Mouse (Mus musculus) hematopoietic stem cell, adult 5-6 weeks (primary cell): ENCODE data around the gene Myh6. TPM values are rescaled to one million over a fixed set of nuclear protein-coding genes. Genes with fewer than 3 reads are reported as not detected.
A peak's percentile ranks its signal among the peaks of the same experiment; 100 is the strongest.
"Not testable (repeated sequence)": the region's sequence is repeated elsewhere in the genome, so short reads cannot be mapped to it uniquely, and the experiment has no call there.

Experiments used
- ATAC-seq, 2 experiments: fragments of 125-278 bp in 1 of 2; replicated peaks in 1 of 2; 2 replicates each; pipeline ENCODE4 v1.8.0; 2016 to 2017; ENCODE audit warnings: inconsistent platforms in 2 of 2, mild to moderate bottlenecking in 2 of 2, moderate number of reproducible peaks in 2 of 2, low read depth in 1 of 2, moderate TSS enrichment in 1 of 2; ENCODE audit not compliant: low FRiP score in 2 of 2, poor library complexity in 2 of 2, severe bottlenecking in 2 of 2, insufficient read depth in 1 of 2, low TSS enrichment in 1 of 2
- total RNA-seq: library from RNA; stranded (forward); fragments of 172-1452, 232-1000 nt; gene quantifications from 2 replicates; pipeline ENCODE4 v1.2.3, GENCODE M21; 2017

Gene Myh6
- not detected in 2 replicates for total RNA-seq

DNA sequence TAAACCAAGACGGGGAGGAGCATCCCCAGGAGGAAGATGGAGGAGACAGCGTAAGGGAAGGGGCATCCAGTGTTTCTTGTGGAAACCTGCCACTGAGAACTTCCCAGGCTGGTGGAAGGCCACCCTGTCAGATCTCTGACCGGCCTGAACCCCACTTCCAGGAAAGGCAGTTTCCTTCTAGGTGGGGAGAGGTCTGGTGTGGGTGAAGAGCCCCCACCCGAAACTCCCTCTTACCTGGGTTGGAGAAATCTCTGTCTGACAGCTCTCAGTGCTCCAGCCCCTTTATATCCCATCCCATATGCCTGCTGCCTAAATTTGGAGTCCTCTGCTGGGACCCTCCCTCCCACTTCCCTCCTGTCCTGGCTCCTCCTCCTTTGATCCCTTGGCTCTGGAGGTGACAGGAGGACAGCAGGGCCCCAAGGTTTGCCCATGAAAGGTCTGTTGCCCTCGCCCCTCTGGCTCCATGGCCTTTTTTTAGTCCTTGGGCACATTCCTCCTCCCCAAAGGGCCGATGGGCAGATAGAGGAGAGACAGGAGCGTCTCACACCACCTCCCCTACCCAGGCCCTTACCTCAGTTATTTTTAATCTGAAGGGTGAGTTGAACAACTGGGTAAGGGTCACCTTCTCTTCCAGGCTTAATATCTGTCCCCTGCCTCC, at the start of gene Myh6:
TSS of gene Myh6 (minus strand) at position 608 of the 658 bp plus-strand sequence.
- ATAC-seq: no peak

DNA sequence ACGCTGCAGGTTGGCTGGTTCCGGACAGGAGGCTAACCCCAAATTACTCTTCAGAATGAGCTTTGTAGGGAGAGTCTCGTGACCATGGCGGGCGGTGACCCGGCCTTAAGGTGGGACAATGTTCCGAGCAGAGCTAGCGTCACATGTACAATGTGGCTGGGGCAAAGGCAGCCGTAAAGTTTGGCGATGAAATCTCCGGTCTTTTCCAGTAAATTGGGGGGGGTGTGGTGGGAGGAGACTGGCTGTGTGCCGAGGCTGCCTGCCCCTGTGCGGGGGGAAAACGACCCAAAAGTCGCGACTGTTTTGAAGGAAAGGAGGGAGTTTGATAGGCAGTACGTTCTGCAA, 49.0 kb upstream of the Myh6 start:
- no peak; a peak in 1 of 4 replicates for ATAC-seq

DNA sequence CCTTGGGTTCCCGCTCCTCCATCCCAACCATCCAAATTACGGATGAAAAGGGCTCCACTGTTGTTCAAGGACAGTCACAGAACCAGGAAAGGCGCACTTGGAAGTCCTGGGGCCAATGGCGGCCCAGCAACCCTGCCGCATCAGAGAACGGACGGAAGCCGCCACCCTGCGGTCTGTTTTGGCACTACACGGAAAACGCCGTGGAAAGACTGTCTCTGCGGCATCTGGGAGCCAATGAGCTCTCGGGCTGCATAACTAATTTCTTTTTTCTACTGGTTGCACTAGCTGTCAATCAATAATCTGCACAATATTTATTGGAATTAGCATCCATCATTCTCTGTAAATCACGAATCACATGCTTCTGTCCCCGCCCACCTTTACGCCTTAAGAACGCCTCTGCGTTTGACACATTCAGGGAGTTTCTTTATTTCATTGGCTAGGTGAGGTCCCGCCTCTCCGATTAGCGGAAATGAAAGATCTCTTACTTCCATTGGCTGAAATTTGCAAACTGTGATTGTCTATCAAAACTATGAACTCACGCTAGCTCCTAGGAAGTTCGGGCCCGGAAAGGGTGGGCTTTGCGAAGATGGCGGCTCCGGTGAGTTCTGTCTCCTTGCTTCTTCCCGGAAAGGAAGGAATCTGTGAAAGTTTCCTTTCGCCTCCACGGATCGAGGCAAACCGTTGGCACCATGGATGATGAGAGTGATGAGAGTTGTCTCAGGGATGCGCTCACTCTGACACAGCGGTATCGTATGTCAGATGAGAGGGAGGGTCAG, 48.5 kb upstream of the Myh6 start, which contains the start of gene Ngdn:
TSS of gene Ngdn (plus strand) at position 464 of the 776 bp plus-strand sequence.
- ATAC-seq: peak; percentile 94 to 97

DNA sequence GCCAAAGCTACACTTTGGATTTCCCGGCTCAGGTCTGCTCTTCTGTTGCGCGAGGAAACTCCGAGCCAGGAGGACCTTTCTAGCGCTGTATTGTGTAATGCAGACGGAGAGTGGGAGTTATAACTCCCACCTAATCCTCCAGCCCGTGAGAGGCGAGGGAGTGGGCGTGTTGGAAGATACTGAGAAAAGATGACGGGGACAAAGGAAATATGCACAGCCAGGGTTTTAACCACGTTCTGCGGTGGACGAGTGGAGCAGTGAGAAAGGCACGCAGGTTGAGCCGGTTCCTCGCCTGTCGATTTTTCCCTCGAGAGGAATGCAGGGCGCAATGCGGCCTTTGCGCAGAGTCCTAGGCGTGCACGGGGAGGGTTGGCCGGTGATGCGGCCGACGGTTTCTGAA, 47.9 kb upstream of the Myh6 start:
- peak; percentile 37 to 42 for ATAC-seq

DNA sequence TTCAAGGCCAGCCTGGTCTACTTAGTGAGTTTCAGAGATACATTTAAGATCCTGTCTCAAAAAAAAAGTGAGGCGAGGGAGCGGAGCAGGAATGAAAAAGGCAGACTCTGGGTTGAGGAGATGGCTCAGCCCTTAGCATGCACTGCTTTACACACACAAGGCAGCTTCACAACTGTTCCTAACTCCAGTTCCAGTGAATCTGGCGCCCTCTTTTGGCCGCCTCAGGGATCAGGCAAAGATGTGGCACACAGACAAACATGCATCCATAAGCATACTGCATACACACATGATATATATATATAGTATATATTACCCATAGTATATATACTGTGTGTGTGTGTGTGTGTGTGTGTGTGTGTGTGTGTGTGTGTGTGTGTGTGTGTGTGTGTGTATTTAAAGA, 44.4 kb upstream of the Myh6 start:
- no peak for ATAC-seq

DNA sequence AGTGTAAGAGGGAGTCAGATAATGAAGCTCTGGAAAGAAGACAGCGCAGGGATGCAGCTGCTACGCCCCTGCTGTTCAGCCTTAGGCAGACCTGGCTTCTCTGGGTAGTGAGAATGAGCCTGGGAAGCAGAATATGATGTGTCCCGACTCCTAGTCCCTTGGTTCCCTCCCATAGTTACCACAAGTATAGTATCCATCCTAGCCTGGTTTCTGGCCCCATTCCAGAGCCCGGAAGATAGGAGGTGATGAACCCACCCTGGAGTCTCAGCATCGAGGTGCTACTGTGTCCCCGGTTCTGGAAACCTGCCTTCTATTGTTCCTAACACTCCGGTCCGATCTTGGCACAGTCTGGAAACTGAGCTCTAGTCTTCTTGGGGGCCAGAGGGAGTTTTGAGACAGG, 41.7 kb upstream of the Myh6 start:
- ATAC-seq: no peak

DNA sequence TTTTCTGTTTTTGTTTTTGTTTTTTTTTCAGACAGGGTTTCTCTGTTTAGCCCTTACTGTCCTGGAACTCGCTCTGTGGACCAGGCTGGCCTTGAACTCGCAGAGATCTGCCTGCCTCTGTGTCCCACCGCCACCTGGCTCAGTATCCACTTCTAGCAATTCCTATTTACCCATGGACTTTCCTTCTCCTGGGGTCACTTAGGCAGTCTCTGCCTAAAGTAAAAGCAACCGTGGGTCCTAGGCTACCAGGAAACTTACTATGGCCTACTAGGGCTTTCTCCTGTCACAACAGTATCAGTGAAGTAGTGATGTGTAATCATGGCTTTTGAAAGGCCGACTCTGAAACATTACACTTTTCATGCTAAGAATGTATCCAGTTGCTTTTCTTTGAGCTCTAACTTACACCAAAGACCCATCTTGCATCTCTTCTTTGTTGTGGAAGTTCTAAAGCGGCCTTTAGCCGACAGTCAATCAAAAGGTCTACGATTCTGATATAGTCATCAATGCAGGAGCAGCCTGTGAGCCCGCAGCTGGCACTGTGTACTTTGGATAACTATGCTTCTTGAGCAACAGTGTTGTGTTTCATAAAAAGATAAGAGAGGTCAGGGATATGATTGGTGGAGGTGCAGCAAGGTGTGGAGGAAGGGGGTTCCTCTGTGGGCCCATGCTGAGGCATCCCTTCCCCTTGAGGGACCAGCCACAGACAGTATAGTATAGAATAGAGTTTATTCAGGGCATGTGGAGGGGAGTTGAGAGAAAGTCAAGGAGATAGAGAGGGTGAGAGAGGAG, 40.6 kb upstream of the Myh6 start:
- no peak for ATAC-seq

DNA sequence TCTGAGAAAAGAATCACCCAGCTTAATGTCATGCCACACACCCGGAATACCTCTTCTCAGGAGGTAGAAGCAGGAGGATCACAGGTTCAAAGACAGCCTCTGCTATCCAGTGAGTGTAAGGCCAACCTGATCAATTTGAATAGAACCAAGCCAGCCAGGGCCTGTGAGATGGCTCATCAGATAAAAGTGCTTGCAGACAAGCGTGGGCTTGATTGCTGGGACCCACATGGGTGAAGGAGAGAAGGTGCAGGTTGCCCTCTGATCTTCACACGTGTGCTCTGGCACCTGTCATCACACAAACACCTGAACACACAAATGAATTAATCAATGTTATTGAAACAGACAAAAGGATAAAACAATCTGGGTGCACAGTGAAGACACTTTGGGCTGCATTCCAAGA, 39.8 kb upstream of the Myh6 start:
- no peak for ATAC-seq

DNA sequence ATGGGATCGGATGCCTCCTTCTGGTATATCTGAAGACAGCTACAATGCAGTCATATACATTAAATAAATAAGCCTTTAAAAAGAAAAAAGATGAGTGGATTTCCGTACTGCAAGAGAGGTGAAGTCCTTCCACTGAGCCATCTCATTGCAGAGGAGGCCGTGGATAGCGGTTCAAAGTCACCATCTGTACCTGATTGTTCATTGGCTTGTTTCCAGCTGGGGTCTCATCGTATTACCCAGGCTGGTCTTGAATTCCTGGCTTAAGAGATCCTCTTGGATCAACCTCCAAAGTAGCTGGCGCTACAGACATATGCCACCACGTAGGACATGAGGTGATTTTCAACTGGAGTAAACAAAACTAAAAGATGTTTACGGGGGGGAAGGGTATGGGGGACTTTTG, 39.2 kb upstream of the Myh6 start:
- ATAC-seq: no peak

DNA sequence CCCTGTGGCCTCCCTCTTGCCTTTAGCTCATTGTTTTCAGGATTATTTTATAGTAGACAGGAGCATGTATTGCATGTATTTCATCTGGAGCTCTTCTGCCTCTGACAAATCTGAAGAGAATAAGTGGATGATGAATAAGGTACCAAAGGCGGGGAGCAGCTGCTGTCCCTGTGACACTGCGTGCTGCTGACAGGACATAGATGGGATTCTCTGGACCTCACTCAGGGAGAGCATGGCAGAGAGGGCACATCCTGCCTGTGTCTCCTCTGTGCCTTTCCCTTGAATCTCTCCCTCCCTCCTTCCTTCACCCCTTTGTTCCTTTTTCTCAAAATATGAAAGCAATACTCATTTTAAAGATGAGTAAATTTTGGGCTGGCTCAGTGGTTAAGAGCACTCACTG, 38.8 kb upstream of the Myh6 start:
- ATAC-seq: no peak

DNA sequence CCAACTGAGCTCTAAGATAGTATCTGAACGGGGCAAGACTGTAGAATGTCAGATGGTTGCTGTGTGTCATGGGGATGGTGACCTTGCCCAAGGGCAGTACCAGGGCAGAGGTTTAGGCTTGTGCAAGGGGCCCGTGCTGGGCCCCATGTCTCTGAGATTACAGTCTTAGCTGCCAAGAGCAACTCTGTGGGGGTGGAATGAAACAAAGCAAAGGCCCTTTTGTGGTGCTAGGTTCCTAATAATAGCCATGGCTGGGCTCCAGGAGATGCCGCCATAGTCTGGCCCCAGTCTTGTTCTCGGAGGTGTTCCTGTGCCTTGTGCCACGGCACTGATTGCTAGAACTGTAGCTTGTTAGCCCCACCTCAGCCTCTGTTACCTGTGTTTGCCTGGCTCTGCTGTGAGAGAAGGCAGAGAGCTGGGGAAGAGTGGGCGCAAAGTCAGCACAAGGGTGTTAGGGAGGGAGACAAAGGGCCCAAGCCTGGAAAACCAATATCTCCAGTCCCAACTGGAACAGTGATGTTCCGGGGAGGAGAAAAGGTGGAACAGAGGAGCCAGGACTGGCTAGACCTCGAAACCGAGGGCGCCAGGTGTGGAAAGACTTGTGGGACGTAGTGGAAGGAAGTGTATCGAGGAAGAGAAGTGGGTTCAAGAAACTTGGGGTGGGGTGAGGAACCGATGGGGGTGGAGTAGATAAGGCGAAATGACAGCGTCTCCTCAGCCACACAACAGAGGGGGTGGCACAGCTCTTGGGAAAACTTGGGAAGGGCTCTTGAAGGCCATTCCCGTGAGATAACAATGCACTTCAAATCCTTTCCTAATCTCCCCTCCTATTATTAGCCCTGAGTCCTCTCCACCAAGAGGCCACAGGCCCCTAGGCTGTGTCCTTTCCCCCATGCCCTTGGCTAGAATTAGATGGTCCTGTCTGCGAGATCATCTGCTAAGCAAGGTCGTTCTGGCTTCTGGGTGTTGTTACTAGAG, 37.4 kb upstream of the Myh6 start:
- ATAC-seq: 0 out of 4 replicates have a peak, but pooled peaks of 1 of the 2 experiments have one; percentile 3

DNA sequence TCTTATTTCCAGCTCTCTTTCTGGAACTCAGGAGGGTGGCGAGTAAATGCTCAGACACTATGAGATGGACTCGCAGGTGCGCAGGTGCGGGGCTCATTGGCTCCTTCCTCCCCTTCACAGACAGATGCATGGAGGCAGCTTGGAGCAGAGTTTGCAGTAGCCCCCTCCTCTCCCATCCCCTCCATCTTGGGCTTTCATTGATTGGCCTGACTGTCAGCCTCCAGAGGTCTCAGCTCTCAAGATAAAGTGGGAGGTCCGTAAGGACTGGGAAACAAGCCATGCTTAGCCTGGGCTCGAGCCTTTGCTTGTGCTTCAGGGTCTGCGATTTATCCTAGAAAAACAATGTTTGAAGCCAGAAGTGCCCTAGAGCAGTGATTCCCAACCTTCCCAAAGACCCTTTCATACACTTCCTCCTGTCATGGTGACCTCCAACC, 36.0 kb upstream of the Myh6 start:
- ATAC-seq: no peak

DNA sequence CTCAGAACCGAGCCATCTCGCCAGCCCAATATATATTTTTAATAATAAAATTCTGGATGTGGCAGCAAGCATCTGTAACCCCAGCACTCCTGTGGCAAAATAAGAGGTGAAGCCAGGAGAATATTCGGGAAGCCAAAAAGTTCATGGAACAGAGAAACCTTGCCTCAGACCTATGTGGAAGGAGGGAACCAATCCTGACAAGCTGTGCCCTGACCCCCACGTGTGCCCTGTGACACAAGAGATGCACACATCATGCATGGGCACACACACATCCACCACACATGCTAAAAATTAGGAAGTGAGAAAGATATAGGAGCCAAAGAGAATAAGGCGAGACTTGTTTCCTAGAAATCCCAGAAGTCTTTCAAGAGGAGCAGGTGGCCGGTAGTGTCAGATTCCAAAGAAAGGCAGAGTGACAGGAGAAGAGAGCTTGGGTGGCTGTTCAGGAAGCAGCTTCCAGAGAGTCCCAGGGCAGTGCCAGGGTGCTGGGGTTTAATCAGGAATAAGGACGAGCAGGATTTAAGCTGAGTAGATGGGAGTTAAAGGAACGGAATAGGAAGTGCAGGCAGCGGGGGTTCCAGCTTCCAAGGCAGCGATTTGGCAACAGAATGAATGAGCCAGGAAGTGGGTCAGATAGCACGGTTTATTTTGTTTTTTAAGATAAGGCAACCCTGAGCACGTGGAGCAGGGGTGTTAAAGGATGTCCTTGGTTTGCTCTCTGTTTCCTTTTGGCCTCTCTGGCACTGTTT, 35.4 kb upstream of the Myh6 start:
- ATAC-seq: peak in 1 of 2 experiments; percentile 33; a peak in 1 of 4 replicates

DNA sequence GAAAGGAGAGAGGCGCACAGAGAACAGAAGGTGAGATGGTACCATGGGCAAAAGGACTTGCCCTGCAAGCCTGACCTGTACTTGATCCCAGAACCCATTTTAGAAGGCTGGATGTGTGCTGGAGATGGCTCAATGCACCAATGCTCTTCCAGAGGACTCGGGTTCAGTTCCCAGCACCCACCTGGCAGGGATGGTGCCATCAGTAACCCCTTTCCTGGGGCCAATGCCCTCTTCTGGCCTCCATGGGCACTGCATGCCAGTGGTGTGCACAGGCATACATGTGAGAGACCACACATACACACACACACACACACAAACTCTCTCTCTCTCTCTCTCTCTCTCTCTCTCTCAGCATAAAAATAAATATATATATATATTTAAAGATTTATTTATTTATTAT, 34.7 kb upstream of the Myh6 start:
- no peak for ATAC-seq

DNA sequence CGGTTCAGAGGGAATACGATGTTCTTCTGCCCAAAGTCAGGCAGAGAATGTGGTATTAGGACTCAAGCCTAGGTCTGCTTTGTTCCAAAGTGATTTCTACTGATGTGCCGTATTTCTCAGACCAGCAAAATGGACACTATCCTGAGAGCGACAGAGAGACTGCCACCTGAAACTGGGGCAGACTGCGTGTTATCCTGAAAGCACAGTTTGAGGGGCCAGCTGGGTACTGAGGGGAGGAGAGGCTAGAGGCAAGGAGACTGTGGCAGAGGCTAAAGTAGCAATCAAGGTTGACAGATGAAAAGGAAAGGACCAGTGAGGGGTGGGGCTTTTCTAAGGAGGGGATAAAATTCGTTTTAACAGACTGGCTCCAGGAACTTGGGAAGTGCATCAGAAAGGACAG, 34.1 kb upstream of the Myh6 start:
- ATAC-seq: no peak

DNA sequence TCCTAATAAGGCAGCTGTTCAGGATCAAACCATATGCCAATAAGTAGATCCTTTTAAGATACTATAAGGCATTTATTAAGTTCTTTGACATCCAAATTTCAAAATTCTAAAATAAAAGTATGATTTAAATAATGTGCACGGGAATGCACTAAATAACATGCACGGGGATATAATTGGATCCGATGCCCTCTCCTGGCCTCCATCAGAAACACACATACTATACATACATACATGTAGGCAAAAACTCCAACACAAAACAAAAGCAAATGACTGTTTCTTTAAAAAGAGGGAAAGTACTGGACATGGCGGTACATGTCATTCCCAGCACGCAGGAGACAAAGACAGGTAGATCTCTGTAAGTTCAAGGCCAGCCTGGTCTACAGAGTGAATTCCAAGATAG, 33.1 kb upstream of the Myh6 start:
- not testable (repeated sequence) for ATAC-seq
